Mouse (Mus musculus) layer of hippocampus, adult 11-12 months (tissue): ENCODE data around the gene Trabd.

ENCODE experiments used
- DNase-seq: peaks from one replicate; pipeline ENCODE4 v3.0.0; 2022; ENCODE audit warnings: low spot score

The Trabd gene

DNA sequence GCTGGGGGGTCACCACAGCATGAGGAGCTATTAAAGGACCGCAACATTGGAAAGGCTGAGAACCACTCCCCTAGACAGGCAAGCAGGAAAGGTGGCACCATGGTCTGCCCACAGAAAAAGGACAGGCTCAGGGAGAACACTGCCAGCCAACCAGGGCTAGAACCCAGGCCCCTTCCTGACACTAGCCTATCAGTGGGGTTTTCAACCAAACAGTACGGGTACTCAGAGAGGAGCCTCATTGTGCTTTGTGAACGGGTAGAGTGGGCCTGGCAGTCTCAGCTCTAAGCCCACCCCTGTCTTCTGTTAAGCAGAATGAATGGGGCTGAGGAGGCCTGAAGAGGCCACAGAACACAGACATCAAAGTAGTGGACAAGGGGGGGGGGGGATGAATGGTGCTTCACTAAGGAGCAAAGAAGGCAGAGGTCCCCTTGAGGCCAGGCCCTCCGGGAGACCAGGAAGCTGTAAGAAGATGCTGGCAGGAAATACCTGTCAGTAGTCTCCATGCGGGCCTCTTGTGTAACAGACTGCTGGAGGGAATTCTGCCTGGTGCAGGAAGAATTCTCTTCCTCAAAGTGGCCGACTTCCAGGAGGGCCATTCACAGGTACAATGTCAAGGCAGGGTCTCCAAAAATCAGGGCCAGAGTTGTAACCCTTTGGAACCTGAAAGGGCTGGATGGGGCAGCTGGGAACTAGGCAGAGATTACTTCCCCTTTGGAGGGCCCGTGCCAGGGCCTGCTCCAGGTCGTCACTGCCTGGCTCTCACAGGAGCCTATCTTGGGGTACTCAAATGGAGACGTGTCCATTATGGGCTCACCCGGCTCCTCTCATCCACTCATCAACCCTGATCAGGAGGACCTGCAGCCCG, at the start of gene Trabd:
Gene Trabd, plus strand, starts transcription at position 512 of the 865 bp plus-strand sequence.
- no peak for DNase-seq

DNA sequence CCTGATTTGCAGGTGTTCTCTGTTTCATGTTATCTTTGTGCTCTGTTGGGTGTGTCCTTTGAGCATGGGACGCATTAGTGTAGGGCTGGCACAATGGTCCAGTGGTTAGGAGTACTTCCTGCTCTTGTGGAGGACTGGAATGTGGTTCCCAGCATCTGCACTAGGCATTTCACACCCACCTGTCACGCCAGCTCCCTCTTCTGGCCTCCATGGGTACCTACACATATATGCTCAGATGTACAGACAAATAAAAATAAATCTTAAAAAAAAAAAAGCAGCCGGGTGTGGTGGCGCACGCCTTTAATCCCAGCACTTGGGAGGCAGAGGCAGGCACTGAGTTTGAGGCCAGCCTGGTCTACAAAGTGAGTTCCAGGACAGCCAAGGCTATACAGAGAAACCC, 30.5 kb upstream of the Trabd start:
- no peak for DNase-seq

DNA sequence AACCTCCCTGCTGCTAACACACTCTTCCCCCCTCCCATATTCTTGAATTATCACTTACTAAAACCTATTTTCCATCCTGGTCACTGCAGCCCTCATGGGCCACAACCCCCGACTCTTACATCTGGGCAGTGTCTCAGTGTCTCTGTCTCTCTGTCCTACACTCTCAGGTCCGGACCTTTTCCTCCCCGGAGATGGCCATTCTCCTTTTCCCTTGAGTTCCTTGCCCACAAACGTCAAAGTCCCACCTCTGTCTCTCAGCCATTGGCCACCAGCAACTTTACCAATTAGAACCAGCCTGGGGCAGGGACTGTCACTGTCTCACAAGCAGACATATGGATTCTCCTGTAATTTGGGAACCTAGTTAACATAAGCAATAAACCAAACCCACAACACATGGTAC, 28.6 kb upstream of the Trabd start:
- no peak for DNase-seq

DNA sequence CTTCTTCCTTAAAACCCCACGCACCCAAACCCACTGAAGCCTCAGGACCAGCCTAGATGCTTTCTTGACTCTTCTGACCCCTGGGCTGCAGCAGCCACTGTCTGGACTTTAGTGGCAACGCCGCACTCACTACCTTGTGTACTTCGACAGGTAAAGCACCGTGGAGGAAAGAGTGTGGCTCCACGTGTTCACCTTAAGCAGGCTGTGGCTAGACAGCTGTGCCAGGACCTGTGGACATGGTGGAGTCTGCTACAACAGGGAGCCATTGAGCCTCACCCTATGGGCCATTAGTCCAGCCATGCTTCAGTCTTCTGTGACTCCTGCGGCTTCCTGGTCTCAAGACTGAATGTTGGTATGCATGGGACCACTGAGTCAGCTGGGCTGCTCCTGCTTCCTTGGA, 20.3 kb upstream of the Trabd start:
- no peak for DNase-seq

DNA sequence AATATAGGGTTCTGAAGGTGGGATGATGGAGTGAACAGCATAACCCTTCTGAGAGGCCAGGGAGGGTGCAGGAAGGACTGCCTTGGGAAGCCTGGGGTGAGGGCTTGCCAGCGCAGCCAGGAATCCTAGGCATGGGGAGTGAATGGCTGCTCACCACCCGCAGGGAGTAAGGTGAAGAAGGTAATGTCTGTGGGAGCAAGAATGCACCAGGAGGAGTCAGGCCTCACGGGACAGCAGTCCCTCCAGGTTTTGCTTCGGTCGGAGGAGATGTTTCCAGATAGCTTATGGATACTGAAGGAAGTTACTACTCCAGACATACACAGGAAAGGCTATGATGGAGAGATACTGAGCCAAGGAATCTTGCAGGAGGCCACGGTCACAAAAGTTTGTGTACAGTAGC, 16.2 kb upstream of the Trabd start:
- DNase-seq, result peak; percentile 12

DNA sequence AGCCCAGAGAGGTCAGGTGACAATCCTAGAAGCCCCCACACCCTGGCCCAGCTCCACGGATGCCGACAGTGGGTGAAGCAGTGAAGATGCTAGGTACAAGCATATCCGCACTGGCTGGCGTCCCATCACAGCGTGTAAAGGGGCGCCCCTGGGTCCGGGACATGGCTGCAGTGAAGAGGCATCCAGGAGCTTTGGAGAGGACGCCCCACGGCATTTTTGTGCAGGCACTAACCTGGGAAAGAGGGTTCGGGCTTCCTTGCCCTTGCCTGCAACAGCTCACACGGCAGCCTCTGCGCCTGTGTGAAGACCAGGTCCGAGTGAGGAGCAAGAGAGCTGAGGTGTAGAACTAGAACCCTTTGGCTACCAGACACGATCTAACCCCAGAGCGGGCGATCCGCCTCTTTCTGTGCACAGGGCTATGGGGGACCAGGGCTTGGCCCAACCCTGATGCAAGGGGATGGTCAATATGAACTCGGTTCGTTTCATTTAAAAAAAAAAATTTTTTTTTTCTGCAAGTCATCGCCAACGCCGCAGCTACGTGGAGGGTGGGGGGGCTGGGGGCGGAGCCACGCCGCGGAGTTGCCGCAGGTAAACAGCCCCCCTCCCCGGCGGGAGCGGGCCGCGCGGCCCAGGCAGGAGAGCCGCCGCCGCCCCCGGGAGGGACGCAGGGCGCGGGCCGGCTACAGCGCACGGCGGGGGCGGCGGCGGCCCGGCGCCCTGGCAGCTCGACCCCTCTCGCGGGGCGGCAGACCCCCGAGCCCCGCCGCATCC, 15.6 kb upstream of the Trabd start, which contains the start of gene Panx2:
Gene Panx2, plus strand, starts transcription at position 574 of the 771 bp plus-strand sequence.
- peak; percentile 6 for DNase-seq

DNA sequence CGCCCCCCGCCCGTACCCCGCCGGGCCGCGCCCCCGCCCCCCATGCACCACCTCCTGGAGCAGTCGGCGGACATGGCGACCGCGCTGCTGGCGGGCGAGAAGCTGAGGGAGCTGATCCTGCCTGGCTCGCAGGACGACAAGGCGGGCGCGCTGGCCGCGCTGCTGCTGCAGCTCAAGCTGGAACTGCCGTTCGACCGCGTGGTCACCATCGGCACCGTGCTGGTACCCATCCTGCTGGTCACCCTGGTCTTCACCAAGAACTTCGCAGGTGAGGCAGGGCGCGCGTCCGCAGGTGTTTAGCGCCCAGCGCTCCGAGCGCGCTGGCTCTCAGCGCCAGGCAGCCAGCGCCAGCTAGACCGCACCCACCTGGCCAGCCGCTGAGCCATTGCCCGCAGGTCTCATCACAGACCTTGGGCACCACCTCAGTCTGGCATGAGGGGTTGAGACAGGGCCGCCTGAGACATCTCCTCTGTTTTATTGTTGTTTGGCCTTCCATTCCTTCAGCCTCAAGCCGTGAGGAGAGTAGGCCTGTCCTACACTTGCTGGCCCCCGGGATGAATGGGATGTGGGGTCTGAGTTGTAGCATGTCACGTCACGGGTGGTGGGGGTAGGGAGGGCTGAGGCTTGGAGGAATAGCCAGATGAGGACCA, 14.8 kb upstream of the Trabd start:
- DNase-seq, result peak; percentile 29

DNA sequence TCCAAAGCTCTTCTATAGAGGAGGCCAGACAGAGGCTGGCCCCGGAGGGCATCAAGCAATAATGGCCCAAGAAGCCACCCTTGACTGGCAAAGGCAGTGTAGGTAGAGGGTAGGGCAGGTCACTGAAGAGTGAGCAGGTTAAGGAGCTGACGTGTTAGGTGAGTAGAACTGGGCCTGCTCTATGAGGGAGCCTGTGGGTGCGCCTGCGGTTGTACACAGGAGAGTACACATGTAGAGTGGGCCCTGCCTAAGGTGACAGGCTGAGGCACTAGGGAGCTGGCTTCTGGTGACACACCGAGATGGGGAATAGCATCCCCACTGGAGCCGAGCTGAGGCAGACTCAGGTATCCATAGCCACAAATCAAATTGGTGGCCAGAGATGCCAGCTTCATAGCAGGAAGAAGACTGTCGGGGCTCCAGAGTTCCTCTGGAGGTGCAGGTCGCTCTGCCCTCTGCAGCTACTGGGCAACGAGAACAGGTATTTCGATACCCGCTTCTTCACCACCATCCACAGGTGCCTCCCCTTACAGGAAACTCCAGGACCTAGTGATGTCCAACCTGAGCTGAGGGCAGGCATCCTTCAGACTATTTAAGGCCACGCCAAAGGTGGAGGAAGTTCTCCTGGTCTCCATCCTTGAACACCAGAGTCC, 14.0 kb upstream of the Trabd start:
- DNase-seq, result peak; percentile 9

DNA sequence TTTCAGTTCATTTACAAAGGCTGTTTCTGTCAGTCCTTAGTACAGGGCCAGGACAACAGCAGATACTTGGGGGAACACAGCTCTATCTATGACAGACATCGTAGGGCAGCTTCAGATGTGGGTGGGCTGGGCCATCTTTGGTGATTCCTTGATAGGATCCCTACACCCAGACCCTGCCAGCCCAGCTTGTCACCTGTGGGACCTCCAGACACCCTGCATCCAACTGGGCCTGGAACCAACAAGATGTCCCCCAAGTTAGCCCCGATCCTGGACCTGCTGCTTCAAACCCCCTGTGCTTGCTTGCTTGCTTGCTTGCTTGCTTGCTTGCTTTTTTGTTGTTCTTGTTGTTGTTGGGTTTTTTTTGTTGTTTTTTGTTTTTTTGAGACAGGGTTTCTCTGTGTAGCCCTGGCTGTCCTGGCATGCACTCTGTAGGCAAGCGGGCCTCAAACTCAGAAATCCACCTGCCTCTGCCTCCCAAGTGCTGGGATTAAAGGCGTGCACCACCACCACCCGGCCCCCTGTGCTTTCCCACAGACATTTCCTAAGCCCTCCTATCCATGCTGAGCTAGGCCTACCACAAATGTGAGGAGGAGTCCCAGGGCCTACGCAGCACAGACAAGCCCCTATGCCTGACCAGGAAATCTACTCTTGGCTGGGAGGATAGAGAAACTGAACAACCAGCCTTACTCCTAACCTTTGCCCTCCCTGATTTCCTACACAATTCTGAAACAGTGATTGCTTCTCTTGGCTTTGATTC, 13.0 kb upstream of the Trabd start:
- peak; percentile 10 for DNase-seq

DNA sequence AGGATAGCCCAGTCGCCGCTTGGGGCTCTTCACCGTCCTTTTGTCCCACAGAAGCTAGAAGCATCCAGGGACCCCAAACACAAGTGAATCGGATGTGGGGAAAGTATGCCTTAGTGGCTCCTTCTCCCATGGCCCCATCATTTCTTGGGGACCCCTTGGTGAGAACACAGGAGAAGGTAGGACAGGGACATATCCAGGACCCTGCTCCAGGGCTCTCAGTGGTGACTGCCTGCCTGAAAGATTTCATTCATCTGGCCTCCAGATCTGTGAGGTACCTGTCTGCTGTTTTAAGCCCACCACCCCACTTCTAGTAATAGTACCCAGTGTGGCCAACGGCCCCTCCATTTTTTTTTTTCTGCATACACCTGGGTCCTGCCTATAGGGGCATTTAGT, 12.4 kb upstream of the Trabd start:
- no peak for DNase-seq

DNA sequence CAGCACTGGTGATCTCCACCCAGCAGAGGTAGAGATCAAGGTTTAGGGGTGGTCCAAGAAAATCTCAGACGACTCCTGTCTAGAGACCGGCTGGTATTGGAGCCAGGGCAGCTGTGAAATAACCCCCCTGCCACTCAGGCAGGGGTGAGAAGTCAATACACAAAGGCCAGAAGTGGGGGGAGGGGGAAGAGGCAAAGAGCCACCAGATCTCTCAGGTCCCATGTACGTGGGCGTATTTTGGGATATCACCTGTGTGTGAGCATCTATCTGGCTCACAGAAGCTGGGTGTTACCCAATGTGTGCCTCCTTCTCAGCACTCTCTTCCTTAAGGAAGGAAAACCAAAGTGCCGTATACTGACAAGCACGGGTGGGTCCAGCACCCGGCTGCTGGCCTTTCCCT, 11.9 kb upstream of the Trabd start:
- DNase-seq, result no peak

DNA sequence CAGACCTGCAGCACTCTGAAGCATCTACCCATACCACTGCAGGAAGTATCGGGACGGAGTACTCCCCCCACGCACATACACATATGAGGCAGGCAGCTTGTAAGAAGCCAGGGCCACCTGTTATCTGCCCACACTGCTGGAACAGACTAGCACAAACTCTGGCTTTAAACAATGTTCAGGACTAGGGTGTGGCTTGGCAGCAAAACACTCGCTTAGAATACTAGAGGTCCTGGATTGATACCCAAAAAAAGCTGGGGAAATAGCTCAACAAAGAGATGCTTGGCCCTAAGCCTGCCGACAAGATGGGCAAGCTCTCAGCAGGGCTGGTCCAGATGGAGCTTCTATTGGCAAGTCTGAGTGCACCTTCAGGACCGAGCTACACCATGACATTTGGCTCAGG, 11.4 kb upstream of the Trabd start:
- DNase-seq, result peak; percentile 86

DNA sequence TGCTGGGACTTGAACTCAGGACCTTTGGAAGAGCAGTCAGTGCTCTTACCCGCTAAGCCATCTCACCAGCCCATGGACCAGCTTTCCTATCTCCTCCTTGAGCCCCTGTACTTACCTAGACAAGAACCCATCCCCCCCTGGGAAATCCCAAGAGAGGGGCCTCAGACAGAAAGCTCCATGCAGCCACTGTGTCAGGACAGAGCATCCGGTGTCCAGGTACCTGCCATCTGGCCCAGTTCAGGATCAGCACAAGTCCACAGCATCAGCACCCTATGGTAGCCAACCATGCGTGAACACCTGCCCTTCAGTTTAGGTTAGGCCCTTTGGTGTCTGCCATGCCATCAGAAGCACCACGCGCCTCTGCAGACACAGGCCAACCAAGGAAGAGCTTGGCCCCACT, 10.0 kb upstream of the Trabd start:
- no peak for DNase-seq

DNA sequence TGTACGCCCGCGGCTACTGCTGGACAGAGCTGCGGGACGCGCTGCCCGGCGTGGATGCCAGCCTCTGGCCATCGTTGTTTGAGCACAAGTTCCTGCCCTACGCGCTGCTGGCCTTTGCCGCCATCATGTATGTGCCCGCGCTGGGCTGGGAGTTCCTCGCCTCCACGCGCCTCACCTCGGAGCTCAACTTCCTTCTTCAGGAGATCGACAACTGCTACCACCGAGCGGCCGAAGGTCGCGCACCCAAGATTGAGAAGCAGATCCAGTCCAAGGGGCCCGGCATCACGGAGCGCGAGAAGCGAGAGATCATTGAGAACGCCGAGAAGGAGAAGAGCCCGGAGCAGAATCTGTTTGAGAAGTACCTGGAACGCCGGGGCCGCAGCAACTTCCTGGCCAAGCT, 7.3 kb upstream of the Trabd start:
- DNase-seq, result no peak

DNA sequence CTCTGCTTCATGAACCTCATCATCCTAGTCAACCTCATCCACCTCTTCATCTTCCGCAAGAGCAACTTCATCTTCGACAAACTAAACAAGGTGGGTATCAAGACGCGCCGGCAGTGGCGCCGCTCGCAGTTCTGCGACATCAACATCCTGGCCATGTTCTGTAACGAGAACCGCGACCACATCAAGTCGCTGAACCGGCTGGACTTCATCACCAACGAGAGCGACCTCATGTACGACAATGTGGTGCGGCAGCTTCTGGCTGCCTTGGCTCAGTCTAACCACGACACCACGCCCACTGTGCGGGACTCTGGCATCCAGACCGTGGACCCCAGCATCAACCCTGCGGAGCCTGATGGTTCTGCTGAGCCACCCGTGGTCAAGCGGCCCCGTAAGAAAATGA, 6.7 kb upstream of the Trabd start:
- no peak for DNase-seq

DNA sequence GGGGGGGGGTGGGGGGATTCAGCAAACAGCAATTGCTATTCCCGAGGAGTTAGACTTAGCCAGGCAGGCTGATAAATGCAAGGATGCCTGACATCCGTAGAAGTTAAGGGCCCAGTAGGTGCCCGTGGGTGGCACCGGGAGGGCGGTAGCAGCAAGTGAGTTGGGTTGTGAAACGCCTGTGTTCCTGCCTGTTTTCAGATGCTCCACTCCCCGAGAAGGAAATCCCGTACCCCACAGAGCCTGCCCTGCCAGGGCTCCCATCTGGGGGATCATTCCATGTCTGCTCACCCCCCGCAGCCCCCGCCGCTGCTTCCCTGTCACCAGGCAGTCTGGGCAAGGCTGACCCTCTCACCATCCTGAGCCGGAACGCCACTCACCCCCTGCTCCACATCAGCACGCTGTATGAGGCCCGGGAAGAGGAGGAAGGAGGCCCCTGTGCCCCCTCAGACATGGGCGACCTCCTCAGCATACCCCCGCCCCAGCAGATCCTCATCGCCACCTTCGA, 5.5 kb upstream of the Trabd start:
- DNase-seq, result no peak

DNA sequence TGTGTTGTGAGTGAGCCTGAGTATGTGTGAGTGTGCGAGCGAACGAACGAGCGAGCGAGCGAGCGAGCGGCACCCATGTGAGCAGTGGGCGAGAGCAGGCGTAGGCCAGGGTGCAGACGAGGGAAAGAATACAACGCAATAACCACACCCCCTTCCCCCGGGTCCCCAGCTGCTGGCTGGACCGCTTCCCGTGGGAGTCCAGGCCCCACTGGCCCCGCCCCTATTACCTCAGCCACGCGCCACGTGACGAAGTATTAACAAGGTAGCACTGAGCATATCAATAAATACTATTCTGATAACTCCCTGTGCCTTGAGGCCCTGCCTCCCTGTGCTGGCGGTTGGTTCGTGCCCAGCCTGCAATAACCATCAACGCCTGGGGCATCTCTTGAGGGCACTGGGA, 4.3 kb upstream of the Trabd start:
- peak; percentile 54 for DNase-seq

DNA sequence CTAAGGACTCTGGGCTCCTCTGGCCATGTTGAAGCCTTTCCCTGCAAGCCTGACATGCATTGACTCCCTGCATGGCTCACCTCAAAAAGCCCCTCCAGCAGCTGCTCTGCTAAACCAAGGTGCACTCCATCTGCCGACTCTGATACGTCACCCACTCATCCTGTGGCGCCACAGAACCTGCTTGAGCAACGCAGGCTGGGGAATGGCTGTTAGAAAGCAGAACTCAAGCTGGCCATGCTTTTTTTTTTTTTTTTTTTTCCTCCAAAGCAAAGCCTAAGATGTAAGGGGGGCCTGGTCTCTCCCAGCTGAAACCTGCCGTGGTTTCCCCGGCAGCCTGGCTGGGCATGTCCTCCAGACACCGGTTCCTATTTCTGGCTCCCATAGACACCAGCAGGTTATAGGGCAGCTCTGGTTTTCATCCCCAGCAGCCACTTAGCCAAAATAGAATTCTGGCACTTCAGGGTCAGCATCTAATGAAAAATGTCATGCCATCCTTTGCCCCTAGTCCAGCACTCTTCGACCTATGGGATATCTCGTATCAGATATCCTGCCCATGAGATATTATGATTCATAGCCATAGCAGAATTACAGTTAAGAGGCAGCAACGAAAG, 826 bp upstream of the Trabd start:
- DNase-seq, result no peak

DNA sequence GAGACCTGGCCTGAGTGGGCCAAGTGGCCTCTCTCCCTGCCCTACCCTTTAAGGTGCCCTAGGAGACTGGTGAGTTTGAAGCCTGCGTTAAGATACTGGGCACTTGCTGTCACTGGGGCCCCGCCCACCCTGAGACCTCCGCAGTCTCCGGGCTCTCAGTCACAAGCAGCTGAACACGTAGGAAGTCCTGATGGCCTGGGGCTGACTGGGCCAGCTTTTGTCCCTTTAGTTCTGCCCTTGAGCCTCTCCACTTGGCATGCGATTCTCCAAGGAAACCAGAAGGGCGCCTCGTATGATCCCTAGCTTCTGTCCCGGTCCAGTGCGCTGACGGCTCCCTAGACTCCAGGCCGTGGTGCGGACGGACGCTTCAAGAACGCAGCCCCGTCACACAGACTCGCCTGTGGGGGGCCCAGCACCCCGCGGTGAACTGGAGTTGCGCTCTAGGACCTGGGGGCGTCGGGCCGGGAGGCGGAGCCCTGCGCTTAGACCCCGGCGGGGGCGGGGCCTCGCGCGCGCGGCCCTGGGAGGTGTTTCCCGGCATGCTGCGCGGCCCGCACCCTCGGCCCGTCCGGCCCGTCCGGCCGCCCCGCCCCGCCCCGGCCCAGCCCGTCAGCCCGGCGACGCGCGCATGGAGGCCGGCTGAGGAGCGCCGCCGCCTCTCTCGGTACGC, 689 bp downstream of the Trabd start:
- peak; percentile 85 for DNase-seq

DNA sequence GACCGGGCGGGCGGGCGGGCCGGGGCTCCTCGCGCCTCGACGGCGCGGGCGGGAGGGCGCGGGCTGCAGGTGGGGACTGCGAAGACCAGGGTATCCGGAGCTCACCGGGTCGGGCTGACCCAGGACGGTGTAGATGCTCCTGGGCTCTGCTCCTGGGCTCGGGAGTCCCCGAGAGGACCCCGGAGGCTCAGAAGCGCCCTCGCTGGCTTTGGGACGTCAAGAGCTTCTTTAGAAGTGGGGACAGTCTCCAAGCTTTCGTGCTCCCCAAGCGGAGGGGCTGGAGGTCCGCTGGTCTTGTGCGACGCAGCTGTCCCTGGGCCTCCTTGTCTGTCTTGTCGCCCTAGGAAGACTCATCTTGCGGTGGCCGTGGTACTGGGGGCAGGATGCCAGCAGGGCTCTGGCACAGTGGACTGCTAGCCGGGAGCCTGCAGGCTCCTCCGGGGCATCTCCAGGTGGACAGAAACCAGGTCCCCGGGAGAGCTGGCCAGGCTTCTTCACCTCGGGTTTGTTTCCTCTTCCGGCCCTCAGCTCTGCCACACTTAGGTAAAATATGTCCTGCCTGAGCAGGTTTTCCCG, 1.3 kb downstream of the Trabd start:
- peak; percentile 54 for DNase-seq
